Comparison of ENCODE assay signal across 8 mouse cellular contexts in genomic region chr1:85896781-85897700, GRCm38 (mm10). TPM values are rescaled to one million over a fixed set of nuclear protein-coding genes. Genes with fewer than 3 reads are reported as not detected.
DNase-seq lines count a peak whose midpoint lies in the region; ATAC-seq and TF ChIP-seq lines count a peak whose summit lies in the region.

No protein-coding gene starts in this region.

- WGBS in heart, adult 2 months: 32% methylated on average over 12 of the region's 12 CpGs
- WGBS in forebrain, embryonic 15.5 days: 62% methylated on average over 12 of the region's 12 CpGs
- WGBS in limb, embryonic 15.5 days: 53% methylated on average over 12 of the region's 12 CpGs

- no peak for TF ChIP-seq EP300 in heart, adult 2 months (IDR thresholded peaks at IDR 0.05; ENCODE audit: insufficient read depth, low read depth, low read length)
- peak; percentile 46 to 59; a peak in 3 of 4 replicates for TF ChIP-seq EP300 in MEL (IDR thresholded peaks at IDR 0.05; ENCODE audit: low read depth in 1 of 2, low read length in 2 of 2)

- H3K4me2 ChIP-seq in forebrain, embryonic 15.5 days (replicated peaks): peak overlapping the region; percentile 84
- H3K4me2 ChIP-seq in limb, embryonic 15.5 days: peak overlapping the region; percentile 76; the same call in 1 of the 2 replicates

- no peaks in the 10 kb centered on the region for H3K79me2 ChIP-seq in heart, adult 2 months (replicated peaks; ENCODE audit: control insufficient read depth, insufficient read depth, low read length)
- no peaks in the 10 kb centered on the region; the same call in none of the 2 replicates for H3K79me2 ChIP-seq in MEL (ENCODE audit: control insufficient read depth, insufficient read depth, low read length, poor library complexity)

- DNase-seq in heart, adult 2 months: peak in 1 of 2 experiments; percentile 37
- DNase-seq in heart, adult 8-10 months (ENCODE audit: low spot score): no peak
- peak; percentile 87 for DNase-seq in MEL (ENCODE audit: low read depth, low spot score)
- DNase-seq in natural killer cell, adult 2 months (ENCODE audit: low spot score in 2 of 2): peak; percentile 10 to 22
- no peak for DNase-seq in spleen, postnatal 4 days (ENCODE audit: low spot score in 2 of 2)
- no peak for DNase-seq in spleen, postnatal 36 days (ENCODE audit: low spot score in 2 of 2)

- no peak overlapping the region for H3K4me3 ChIP-seq in heart, adult 2 months
- H3K4me3 ChIP-seq in MEL (ENCODE audit: control insufficient read depth in 1 of 2, insufficient read depth in 1 of 2, low read depth in 2 of 2, low read length in 2 of 2): peak overlapping the region; percentile 8 to 99; a peak in 3 of 4 replicates
- H3K4me3 ChIP-seq in forebrain, embryonic 15.5 days: peak overlapping the region; percentile 86
- H3K4me3 ChIP-seq in limb, embryonic 15.5 days: no peak overlapping the region

- no peak for TF ChIP-seq POLR2A in heart, adult 2 months (IDR thresholded peaks at IDR 0.05; ENCODE audit: insufficient read depth, low read depth, low read length)
- TF ChIP-seq POLR2A in MEL (IDR thresholded peaks at IDR 0.05; ENCODE audit: control insufficient read depth in 1 of 2, insufficient read depth in 1 of 2, low read depth in 1 of 2, low read length in 2 of 2, poor library complexity in 1 of 2): peak in 1 of 2 experiments; percentile 23; a peak in 1 of 4 replicates

- intact Hi-C loops in heart, adult 2 months (cut with DNase I): no loop called here

- no peaks in the 10 kb centered on the region for H3K9me3 ChIP-seq in MEL (replicated peaks; ENCODE audit: insufficient read depth, low read length)
- H3K9me3 ChIP-seq in forebrain, embryonic 15.5 days: no peaks in the 10 kb centered on the region
- H3K9me3 ChIP-seq in limb, embryonic 15.5 days: no peaks in the 10 kb centered on the region

- H3K36me3 ChIP-seq in heart, adult 2 months (ENCODE audit: control insufficient read depth, insufficient read depth, low read length): peaks cover 3% of the 10 kb centered on the region
- H3K36me3 ChIP-seq in MEL (ENCODE audit: control insufficient read depth in 1 of 2, insufficient read depth in 2 of 2, low read length in 2 of 2): peaks cover 0 to 26% of the 10 kb centered on the region in 2 experiments; a peak in 2 of 4 replicates
- no peaks in the 10 kb centered on the region for H3K36me3 ChIP-seq in forebrain, embryonic 15.5 days
- H3K36me3 ChIP-seq in limb, embryonic 15.5 days: 0 out of 2 replicates have a peak, but pooled peaks cover 4% of the 10 kb centered on the region

- TF ChIP-seq CTCF in heart, adult 2 months (IDR thresholded peaks at IDR 0.05): no peak
- no peak for TF ChIP-seq CTCF in MEL (IDR thresholded peaks at IDR 0.05 in 2 of 3, conservative IDR thresholded peaks at IDR 0.05 in 1 of 3; ENCODE audit: control insufficient read depth in 1 of 3, insufficient read depth in 1 of 3, low read depth in 2 of 3, low read length in 3 of 3, poor library complexity in 1 of 3, severe bottlenecking in 1 of 3)

- ATAC-seq in forebrain, embryonic 15.5 days (replicated peaks): no peak
- ATAC-seq in limb, embryonic 15.5 days (ENCODE audit: insufficient number of reproducible peaks, low FRiP score, low TSS enrichment, low read depth): no peak

- H3K4me1 ChIP-seq in heart, adult 2 months (ENCODE audit: control insufficient read depth, insufficient read depth, low read length): peaks cover 33% of the 10 kb centered on the region
- H3K4me1 ChIP-seq in MEL (ENCODE audit: control insufficient read depth in 1 of 2, insufficient read depth in 2 of 2, low read length in 2 of 2): peaks cover 10 to 45% of the 10 kb centered on the region in 2 experiments
- H3K4me1 ChIP-seq in forebrain, embryonic 15.5 days: peaks cover 76% of the 10 kb centered on the region
- peaks cover 72% of the 10 kb centered on the region for H3K4me1 ChIP-seq in limb, embryonic 15.5 days

- no peaks in the 10 kb centered on the region for H3K27me3 ChIP-seq in heart, adult 2 months (ENCODE audit: control insufficient read depth, insufficient read depth, low read length)
- no peaks in the 10 kb centered on the region for H3K27me3 ChIP-seq in MEL (ENCODE audit: control insufficient read depth in 1 of 2, insufficient read depth in 2 of 2, low read length in 2 of 2)
- no peaks in the 10 kb centered on the region for H3K27me3 ChIP-seq in forebrain, embryonic 15.5 days
- H3K27me3 ChIP-seq in limb, embryonic 15.5 days: no peaks in the 10 kb centered on the region

- no peak for TF ChIP-seq RAD21 in MEL (IDR thresholded peaks at IDR 0.05; ENCODE audit: low read depth, low read length)

- no peak overlapping the region for H3K9ac ChIP-seq in heart, adult 2 months (ENCODE audit: low read depth, low read length)
- peak overlapping the region; percentile 26 for H3K9ac ChIP-seq in MEL (ENCODE audit: control insufficient read depth, low read depth, low read length, poor library complexity, severe bottlenecking)
- 0 out of 2 replicates have a peak overlapping the region, but pooled peaks have one; percentile 24 for H3K9ac ChIP-seq in forebrain, embryonic 15.5 days (replicated peaks)
- no peak overlapping the region for H3K9ac ChIP-seq in limb, embryonic 15.5 days

- peak overlapping the region; percentile 27 for H3K27ac ChIP-seq in heart, adult 2 months
- peak overlapping the region; percentile 51 for H3K27ac ChIP-seq in MEL (ENCODE audit: control insufficient read depth, low read depth, low read length)
- peak overlapping the region; percentile 88 for H3K27ac ChIP-seq in forebrain, embryonic 15.5 days (replicated peaks)
- no peak overlapping the region for H3K27ac ChIP-seq in limb, embryonic 15.5 days

TF ChIP-seq in MEL, 35 proteins besides CTCF, POLR2A, EP300 and RAD21:
- 0 out of 2 replicates have a peak, but pooled peaks have one; percentile 23 for TF ChIP-seq TCF12 (IDR thresholded peaks at IDR 0.05; ENCODE audit: low read depth, low read length)
- TF ChIP-seq MYC (IDR thresholded peaks at IDR 0.05; ENCODE audit: low read depth, low read length): 0 out of 2 replicates have a peak, but pooled peaks have one; percentile 32
- TF ChIP-seq SIN3A (IDR thresholded peaks at IDR 0.05; ENCODE audit: low read length): peak; percentile 71
- TF ChIP-seq HCFC1 (IDR thresholded peaks at IDR 0.05; ENCODE audit: low read depth, low read length): peak; percentile 56; the same call in 1 of the 2 replicates
- TF ChIP-seq ELF1 (IDR thresholded peaks at IDR 0.05; ENCODE audit: low read depth, low read length): peak; percentile 40; the same call in 1 of the 2 replicates
- peak; percentile 76 for TF ChIP-seq MXI1 (IDR thresholded peaks at IDR 0.05; ENCODE audit: low read depth, low read length)
- peak; percentile 57; the same call in 1 of the 2 replicates for TF ChIP-seq ETS1 (IDR thresholded peaks at IDR 0.05; ENCODE audit: low read depth, low read length)
- peak; percentile 74 for TF ChIP-seq MAX (IDR thresholded peaks at IDR 0.05; ENCODE audit: low read length)
- TF ChIP-seq JUND (IDR thresholded peaks at IDR 0.05; ENCODE audit: low read depth, low read length): no peak
- no peak for TF ChIP-seq MYB (IDR thresholded peaks at IDR 0.05; ENCODE audit: low read depth, low read length)
- no peak for TF ChIP-seq NRF1 (IDR thresholded peaks at IDR 0.05; ENCODE audit: insufficient read depth, low read depth, low read length, poor library complexity, severe bottlenecking)
- TF ChIP-seq UBTF (IDR thresholded peaks at IDR 0.05; ENCODE audit: borderline replicate concordance, insufficient read depth, low read depth, low read length): no peak
- 0 out of 2 replicates have a peak, but pooled peaks have one; percentile 15 for TF ChIP-seq KAT2A (conservative IDR thresholded peaks at IDR 0.05; ENCODE audit: low read depth, low read length)
- peak; percentile 86 for TF ChIP-seq GATA1 (IDR thresholded peaks at IDR 0.05; ENCODE audit: low read depth, low read length)
- TF ChIP-seq MAZ (IDR thresholded peaks at IDR 0.05; ENCODE audit: low read depth, low read length): 0 out of 2 replicates have a peak, but pooled peaks have one; percentile 34
- TF ChIP-seq RCOR1 (IDR thresholded peaks at IDR 0.05; ENCODE audit: low read depth, low read length): peak; percentile 34; the same call in 1 of the 2 replicates

RNA-seq across cellular contexts. Expression of gene Itm2c, which starts 3.0 kb away (rescaled TPM):
- total RNA-seq in heart, adult 2 months (2021): 10 to 100 TPM; 60.3 to 62.0 TPM
- 101 and 137 TPM in 2 replicates for polyA plus RNA-seq in heart, adult 2 months (2012; rRNA removed)
- 10 to 100 TPM; 56.7 to 61.6 (median 58.2) TPM for total RNA-seq in heart, adult 8-10 months (2022)
- 22.6 and 24.8 TPM in 2 replicates for total RNA-seq in MEL (2012; rRNA removed)
- polyA plus RNA-seq in MEL (2012; ENCODE audit: insufficient read depth in 1 of 2, insufficient read length in 2 of 2, low read depth in 1 of 2, low replicate concordance in 2 of 2, missing spikeins in 1 of 2): 10 to 100 TPM in 1 of 2 experiments, not detected in 1; 28.2 TPM
- 148 and 160 TPM in 2 replicates for polyA plus RNA-seq in forebrain, embryonic 15.5 days (2015; fragmentation: Nextera tagmentation; extraction: Ambion mirVana)
- polyA plus RNA-seq in limb, embryonic 15.5 days (2015; fragmentation: Nextera tagmentation; extraction: Ambion mirVana): 306 and 309 TPM in 2 replicates

RNA-seq across cellular contexts. Expression of gene 4933407L21Rik, which starts 31.2 kb away (rescaled TPM):
- total RNA-seq in heart, adult 2 months (2021): not detected
- not detected in 2 replicates for polyA plus RNA-seq in heart, adult 2 months (2012; rRNA removed)
- total RNA-seq in heart, adult 8-10 months (2022): not detected
- not detected in 2 replicates for total RNA-seq in MEL (2012; rRNA removed)
- not detected for polyA plus RNA-seq in MEL (2012; ENCODE audit: insufficient read depth in 1 of 2, insufficient read length in 2 of 2, low read depth in 1 of 2, low replicate concordance in 2 of 2, missing spikeins in 1 of 2)
- polyA plus RNA-seq in forebrain, embryonic 15.5 days (2015; fragmentation: Nextera tagmentation; extraction: Ambion mirVana): 4.4 and 4.6 TPM in 2 replicates
- polyA plus RNA-seq in limb, embryonic 15.5 days (2015; fragmentation: Nextera tagmentation; extraction: Ambion mirVana): 0.35 and 0.55 TPM in 2 replicates

Comparison
In these comparisons a context has a peak if more than half of its experiments do, and no peak if none do; other contexts are left out.
1. DNase-seq: peak in MEL (single experiment) and natural killer cell, adult 2 months (2 of 2); none in heart, adult 8-10 months (single experiment), spleen, postnatal 4 days (0 of 2) and spleen, postnatal 36 days (0 of 2).
2. H3K4me3 ChIP-seq: peak in MEL (2 of 2) and forebrain, embryonic 15.5 days (single experiment); none in heart, adult 2 months (single experiment) and limb, embryonic 15.5 days (single experiment).
3. H3K9ac ChIP-seq: peak in MEL (single experiment) and forebrain, embryonic 15.5 days (single experiment); none in heart, adult 2 months (single experiment) and limb, embryonic 15.5 days (single experiment).